Mouse (Mus musculus) erythroblast, embryonic 14.5 days (primary cell): Measurements from ENCODE around the gene Gng4. TPM values are rescaled to one million over a fixed set of nuclear protein-coding genes. Genes with fewer than 3 reads are reported as not detected.

Source experiments
- H3K27me3 ChIP-seq: 2 replicates; pipeline ENCODE4 v1.6.1; 2012; ENCODE audit warnings: inconsistent platforms; ENCODE audit not compliant: control insufficient read depth
- H3K36me3 ChIP-seq: 2 replicates; pipeline ENCODE4 v1.6.1; 2012; ENCODE audit warnings: mild to moderate bottlenecking, inconsistent platforms; ENCODE audit not compliant: control insufficient read depth
- H3K4me1 ChIP-seq: 2 replicates; pipeline ENCODE4 v1.6.1; 2012; ENCODE audit warnings: inconsistent platforms; ENCODE audit not compliant: control insufficient read depth
- H3K4me3 ChIP-seq: replicated peaks from 2 replicates; pipeline ENCODE3; 2012; ENCODE audit warnings: moderate library complexity, mild to moderate bottlenecking, inconsistent platforms
- H3K9me3 ChIP-seq: 2 replicates; pipeline ENCODE4 v1.6.1; 2012; ENCODE audit warnings: low read length, inconsistent platforms, mixed read lengths; ENCODE audit not compliant: control insufficient read depth
- GATA1 ChIP-seq: IDR thresholded peaks from 2 replicates; pipeline ENCODE4 v1.6.1; 2012; ENCODE audit warnings: low read length, inconsistent platforms, mixed read lengths
- TAL1 ChIP-seq: IDR thresholded peaks from 3 replicates; pipeline ENCODE4 v1.6.1; 2012; ENCODE audit warnings: low read length, inconsistent platforms, mixed read lengths
- polyA plus RNA-seq: library from polyadenylated mRNA; stranded (reverse); fragments of >175 nt; gene quantifications from 2 replicates; pipeline ENCODE4 v1.2.3, GENCODE M21; 2012

Gene Gng4
- polyA plus RNA-seq, 1 experiment, result not detected

DNA sequence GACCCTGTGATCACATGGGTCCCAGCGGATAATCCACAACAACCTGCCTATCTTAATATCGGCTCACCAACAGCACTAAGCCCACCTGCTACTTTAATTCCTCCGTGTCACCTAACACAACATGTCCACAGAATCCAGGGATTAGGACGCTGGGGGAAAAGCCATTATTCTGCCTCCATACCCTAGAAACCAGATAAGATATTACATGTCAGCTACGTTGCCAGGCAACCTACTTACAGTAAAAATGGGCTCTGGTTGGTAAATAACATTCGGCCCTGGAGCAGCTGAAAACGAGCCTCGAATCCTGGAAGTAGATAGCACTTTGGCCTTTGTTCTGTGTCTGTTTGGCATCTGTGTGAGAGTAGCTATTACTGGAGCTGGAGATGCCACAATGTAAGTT, 14.9 kb downstream of the Gng4 start:
- no peak for TF ChIP-seq TAL1
- no peak for TF ChIP-seq GATA1
- Histone ChIP-seq H3K36me3 (no peaks in the 10 kb centered on the region), H3K4me1 (no peaks in the 10 kb centered on the region), H3K27me3 (no peaks in the 10 kb centered on the region), H3K4me3 (no peak overlapping the region), H3K9me3 (no peaks in the 10 kb centered on the region)

GRCm38 (mm10) chr13:13808337-13809132, 24.7 kb downstream of the Gng4 start:
- no peaks in the 10 kb centered on the region for H3K27me3 ChIP-seq
- no peak overlapping the region for H3K4me3 ChIP-seq
- H3K36me3 ChIP-seq, result no peaks in the 10 kb centered on the region
- no peaks in the 10 kb centered on the region for H3K9me3 ChIP-seq
- no peaks in the 10 kb centered on the region for H3K4me1 ChIP-seq
- TF ChIP-seq GATA1 (no peak), TAL1 (no peak)

DNA sequence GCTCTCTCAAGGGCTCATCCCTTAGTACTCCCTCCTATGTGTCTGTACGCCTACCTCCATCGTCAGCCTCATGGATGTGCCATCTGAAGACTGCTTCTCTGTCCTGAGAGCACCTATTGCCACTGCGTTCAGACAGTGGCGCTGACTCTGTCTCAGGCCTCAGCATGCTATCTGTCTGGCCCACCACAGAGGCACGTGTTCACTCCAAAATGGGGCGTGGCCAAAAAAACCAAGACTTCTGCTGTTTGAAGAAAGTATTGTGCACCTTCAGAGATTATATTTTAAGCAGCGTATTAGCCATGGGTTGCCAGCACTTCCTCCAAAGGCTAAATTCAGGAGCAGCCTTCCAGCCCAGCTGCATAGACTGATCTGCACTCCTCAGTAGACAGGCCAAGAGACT, 27.0 kb downstream of the Gng4 start:
- H3K27me3 ChIP-seq, result no peaks in the 10 kb centered on the region
- H3K4me3 ChIP-seq, result no peak overlapping the region
- no peaks in the 10 kb centered on the region for H3K36me3 ChIP-seq
- TF ChIP-seq GATA1, result no peak
- no peak for TF ChIP-seq TAL1
- H3K4me1 ChIP-seq, result no peaks in the 10 kb centered on the region
- no peaks in the 10 kb centered on the region for H3K9me3 ChIP-seq

- Histone ChIP-seq H3K27me3 (no peaks in the 10 kb centered on the region), H3K9me3 (no peaks in the 10 kb centered on the region), H3K36me3 (no peaks in the 10 kb centered on the region), H3K4me1 (no peaks in the 10 kb centered on the region), H3K4me3 (no peak overlapping the region)
- TF ChIP-seq TAL1 (no peak), GATA1 (no peak)
Measured at GRCm38 (mm10) chr13:13818696-13819095, 34.8 kb downstream of the Gng4 start.

GRCm38 (mm10) chr13:13820234-13821123, 36.6 kb downstream of the Gng4 start:
- Histone ChIP-seq H3K27me3 (no peaks in the 10 kb centered on the region), H3K4me1 (no peaks in the 10 kb centered on the region), H3K36me3 (no peaks in the 10 kb centered on the region), H3K4me3 (no peak overlapping the region), H3K9me3 (no peaks in the 10 kb centered on the region)
- TF ChIP-seq TAL1, result no peak
- no peak for TF ChIP-seq GATA1

GRCm38 (mm10) chr13:13824946-13825345, 41.1 kb downstream of the Gng4 start:
- Histone ChIP-seq H3K9me3 (no peaks in the 10 kb centered on the region), H3K27me3 (no peaks in the 10 kb centered on the region), H3K4me1 (no peaks in the 10 kb centered on the region), H3K36me3 (no peaks in the 10 kb centered on the region), H3K4me3 (no peak overlapping the region)
- TF ChIP-seq TAL1 (no peak), GATA1 (no peak)

- H3K27me3 ChIP-seq, result no peaks in the 10 kb centered on the region
- no peaks in the 10 kb centered on the region for H3K36me3 ChIP-seq
- TF ChIP-seq GATA1 (no peak), TAL1 (no peak)
- H3K4me3 ChIP-seq, result no peak overlapping the region
- no peaks in the 10 kb centered on the region for H3K9me3 ChIP-seq
- no peaks in the 10 kb centered on the region for H3K4me1 ChIP-seq
Measured at GRCm38 (mm10) chr13:13826533-13826932, 42.7 kb downstream of the Gng4 start.

DNA sequence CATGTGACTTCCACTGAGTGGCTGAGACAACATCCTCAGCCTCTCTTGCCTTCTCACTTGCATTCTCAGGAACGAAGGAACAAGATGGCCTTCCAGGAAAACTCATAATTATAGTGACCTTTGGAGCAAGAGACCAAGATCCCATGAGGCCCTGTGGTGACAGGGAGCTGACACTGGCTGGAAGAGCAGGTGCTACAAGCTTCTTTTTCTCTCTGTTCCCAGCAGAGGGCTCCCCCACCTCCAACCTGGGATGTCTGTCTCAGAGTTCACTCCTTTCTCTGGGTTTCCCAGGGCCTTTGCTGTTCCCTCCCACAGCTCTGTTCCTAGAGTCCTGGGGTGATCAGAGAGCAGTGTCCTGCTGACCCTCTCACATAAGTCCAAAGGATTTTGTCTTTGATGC, 44.3 kb downstream of the Gng4 start:
- no peak overlapping the region for H3K4me3 ChIP-seq
- H3K9me3 ChIP-seq, result no peaks in the 10 kb centered on the region
- TF ChIP-seq GATA1, result no peak
- no peak for TF ChIP-seq TAL1
- H3K4me1 ChIP-seq, result no peaks in the 10 kb centered on the region
- H3K36me3 ChIP-seq, result no peaks in the 10 kb centered on the region
- H3K27me3 ChIP-seq, result no peaks in the 10 kb centered on the region

DNA sequence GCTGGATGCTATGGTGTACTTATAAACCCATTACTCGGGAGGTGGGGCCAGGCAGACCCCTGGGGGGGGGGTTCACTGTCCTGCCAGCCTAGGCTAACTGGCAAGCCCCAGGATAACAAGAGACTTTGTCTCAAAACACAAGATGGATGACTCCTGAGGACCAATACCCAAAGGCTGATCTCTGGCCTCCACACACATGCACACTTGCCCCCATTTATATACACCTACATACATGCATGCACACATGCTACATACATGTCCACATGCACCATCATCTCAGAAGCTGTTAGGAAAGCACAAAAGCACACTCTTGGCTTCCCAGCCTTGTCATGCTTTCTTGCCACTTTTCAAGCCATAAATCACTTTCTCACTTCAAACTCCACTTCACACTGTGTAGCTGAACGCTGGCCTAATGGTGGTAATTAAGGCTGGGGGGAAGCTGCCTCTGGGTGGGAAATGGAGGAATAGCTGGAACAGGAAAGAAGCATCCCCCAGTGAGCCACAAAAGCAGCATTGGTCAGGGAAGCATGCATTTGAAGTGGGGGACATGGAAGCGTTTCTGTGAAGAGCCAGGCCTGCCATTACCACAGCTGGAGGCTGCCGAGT, 46.7 kb downstream of the Gng4 start:
- TF ChIP-seq GATA1 (no peak), TAL1 (no peak)
- no peak overlapping the region for H3K4me3 ChIP-seq
- no peaks in the 10 kb centered on the region for H3K4me1 ChIP-seq
- H3K36me3 ChIP-seq, result no peaks in the 10 kb centered on the region
- H3K27me3 ChIP-seq, result no peaks in the 10 kb centered on the region
- no peaks in the 10 kb centered on the region for H3K9me3 ChIP-seq
